Mouse (Mus musculus): ENCODE measurements at regions not wholly inside any gene's neighbourhood (a gene's known extent, or its start where the extent isn't known, plus 50 kb on each side); places are given as distances from the start of the nearest gene placed in this dataset.

DNA sequence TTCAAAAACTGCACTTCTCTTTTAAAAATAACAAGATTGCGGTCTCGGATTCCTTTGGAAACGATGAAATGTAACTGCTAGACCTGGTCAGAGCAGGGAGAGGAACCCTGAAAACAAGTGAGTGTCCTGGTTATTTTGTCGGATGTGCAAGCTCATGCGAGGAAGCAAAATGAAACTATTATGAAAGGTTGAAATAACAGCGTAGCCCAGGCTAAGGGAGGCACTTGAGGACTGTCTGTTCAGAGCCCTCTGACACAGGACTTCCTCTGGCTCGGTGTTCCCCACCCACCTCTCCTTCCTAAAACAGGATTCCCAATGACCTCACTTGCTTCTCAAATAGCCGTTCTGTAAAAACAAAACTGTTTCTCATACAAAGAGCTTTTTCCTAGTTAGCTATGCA, 51.3 kb upstream of the S1pr1 start:
- DNase-seq = no peak

DNA sequence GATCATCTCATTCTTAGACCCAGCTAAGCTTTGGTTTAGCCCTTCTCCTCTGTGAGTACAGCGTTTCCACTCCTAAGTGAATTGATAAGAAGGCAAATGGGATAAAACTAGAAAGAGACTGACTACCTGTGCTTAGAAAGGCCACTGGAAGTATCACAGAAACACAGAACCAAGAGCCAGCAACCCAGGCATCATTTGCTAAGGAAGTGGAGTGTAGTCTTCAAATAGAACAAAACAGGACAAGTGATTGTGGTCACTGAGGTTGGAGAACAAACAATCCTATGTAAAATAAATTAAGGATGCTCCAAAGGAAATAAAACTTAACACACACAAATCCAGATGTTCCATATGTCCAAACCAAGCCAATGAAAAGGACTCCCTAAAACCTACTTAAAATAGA, 53.4 kb upstream of the S1pr1 start:
- DNase-seq = no peak

DNA sequence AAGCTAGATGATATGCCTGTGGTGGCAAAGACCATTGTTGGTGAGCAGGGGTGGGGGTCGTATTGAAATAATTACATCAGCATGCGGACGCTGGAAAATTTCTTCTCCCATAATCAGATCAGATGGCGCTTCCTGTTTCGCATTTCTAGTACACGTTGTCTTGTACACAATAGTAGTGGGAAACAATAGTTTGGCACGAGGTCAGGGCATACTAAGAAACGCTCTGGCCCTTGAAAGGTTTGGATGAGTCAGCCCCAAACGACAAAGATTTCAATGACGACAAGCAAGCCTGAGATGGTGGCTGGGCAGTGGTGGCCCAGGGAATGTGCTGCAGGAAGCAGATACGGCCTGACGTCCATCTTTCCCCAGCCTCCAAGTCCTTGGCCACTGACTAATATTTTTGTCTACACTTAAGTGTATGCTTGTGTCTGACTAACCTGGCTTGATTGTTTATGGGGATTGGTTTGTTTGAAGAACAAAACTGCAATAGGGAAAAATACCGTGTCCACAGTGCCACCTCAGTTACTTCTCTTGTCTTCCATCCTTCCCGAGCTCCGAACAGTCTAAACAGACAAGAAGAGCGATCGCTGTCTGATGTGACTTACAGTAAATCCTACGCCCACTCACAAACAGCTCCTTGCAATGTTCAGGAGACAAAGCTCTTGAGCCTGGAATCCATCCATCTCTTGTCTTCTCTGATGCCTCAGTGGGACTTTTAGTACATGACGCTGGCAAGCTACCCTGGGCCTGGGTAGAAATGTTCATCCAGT, 54.1 kb upstream of the S1pr1 start:
- DNase-seq = no peak

DNA sequence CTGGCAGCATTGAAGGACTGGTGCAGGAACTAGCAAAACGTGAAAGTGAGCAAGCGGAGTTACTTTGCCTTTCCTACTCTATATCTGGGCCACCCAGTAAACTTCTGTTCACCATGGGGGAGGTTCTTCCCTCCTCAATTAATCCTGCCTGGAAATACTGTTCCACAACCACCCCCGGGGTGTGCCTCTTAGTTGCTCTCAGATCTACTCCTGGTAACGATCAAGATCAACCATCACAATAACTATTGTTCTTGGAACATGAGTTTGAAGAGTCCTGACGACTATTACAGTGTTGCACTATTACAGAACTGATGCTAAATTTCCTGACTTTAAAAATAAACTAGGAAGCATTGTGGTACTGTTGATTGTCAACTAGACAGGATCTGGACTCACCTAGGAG, 57.8 kb upstream of the S1pr1 start:
- no peak for DNase-seq

DNA sequence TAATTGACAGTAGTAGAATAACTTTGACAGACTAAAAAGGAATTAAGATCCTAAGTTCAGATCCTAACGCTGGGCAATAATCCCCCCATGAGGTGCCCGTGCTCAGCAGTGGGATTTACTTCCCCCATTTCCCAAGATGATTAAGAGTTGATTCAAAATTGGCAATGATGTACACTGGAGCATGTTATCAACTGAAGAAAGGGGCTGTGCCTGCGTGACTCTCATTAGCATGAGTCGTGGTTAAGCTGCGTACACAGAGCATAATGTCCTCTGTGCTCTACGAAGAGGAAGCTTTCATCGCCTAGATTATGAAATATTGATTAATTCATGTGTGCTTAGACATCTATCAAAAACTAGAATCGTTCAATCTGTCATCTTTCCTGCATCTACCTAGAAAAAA, 59.4 kb upstream of the S1pr1 start:
- no peak for DNase-seq

DNA sequence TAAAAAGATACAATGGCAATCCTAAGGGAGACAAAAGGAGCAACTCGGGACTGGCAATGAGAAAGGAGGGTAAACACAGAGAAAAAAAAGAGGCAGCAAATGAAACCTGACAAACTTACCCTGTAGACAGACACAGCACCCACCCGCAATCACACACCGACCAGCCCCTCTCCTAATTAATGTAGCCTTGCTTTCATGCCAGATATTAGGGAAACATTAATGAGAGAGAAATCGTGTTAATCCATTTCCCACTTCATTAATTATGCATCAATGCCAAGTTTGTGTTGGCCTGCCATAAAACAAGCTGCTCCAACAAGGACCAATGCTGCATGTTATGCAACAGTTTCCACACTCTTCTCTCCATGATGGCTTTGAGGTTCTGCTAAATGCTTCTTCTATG, 59.9 kb upstream of the S1pr1 start:
- no peak for DNase-seq

DNA sequence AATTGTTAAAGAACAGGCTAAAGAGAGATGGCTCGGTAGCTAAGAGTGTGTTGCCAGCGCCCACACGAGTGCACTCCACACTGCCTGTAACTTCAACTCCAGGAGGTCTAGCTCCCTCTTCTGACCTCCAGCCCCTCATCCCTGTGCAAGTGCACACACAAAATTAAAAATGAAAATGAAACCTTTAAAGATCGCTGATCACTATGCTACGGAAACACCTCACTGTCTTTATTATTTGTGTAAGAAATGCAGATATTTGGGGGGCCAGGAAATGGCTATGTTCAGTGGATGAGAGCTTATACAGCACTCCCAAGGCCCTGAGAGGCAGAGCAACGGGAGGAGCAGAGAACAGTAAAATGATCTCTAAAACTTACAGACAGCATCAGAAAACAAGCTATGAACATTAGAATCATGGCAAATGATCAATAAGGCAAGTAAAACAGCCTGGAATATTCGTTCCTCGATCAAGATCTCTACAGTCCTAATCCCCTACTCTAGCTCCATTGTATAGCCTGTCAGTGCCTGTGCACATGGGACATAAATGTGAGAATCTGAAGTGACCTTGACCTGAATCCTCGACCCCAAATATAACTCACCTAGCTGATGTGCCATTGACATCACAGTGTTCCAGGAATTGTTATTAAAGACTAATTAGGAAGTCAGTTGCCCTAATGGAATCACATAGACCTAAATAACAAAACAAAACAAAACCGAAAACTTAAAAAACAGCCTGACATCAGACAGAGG, 64.4 kb upstream of the S1pr1 start:
- DNase-seq = no peak

DNA sequence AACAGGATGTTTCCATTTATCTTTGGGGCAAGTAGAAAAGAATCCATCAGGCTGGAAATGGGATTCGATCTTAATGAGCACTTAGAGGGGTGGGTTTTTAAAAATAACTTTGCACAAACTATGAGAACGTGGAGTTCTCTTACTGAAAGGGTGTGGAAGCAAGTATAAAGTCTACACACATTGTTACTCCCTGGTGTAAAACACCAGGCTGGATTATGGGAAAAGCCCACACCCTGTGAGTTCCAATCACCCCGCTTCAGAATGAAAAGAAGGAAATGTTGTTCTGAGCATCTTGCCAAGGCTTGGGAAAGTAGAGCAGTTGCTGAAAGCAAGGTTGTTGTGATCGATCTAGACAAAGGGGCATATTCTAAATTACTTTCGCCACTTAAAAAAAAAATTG, 65.0 kb upstream of the S1pr1 start:
- no peak for DNase-seq

DNA sequence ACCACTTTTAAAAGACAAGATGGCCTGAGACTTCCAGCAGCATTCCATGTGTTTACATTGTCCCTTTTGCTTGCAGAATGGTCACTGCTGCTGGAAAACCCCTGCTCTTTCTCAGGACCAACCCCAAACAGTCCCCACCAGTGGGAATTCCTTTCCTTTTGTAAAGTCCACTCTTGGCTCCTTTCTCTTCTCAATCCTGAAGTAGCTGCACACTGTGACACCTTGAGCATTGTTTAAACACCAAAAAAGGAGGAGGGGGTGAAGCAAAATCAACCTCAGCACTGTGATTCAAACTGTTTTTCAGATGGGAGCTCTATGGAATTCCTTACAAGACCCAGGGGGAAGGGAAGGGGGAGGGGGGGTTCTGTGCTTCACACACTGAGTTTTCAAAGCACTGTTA, 67.9 kb upstream of the S1pr1 start:
- no peak for DNase-seq

DNA sequence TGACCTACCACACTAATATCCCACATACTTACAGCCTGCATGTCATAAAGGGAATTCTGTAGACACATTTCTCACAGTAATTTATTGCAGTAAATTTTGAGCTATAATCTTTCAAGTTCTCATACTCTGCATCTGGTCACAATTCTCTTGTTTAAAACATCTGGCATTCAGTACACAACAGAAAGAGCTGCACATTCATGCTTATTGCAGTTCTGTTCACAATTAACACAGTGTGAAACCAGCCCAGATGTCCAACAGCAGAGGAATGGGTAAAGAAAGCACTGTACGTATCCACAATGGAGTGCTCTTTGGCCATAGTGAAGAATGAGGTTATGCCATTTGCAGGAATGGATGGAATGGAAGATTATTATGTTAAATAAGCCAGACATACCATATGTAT, 72.5 kb upstream of the S1pr1 start:
- DNase-seq = no peak

DNA sequence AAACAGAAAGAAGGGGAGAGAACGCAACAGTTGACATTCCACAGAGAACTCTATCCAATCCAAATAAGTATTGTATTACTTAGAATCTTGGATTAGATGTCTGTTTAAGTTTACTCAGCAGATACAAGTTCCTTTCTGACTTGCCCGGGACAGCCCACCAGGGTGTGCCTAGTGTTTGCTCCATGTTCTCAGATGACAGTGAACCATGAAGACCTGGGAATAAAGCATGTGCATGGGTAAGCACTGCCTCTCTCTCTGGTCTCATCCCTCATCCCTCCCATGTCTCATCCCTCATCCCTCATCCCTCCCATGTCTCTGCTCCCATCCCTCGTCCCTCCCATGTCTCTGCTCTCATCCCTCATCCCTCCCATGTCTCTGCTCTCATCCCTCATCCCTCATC, 73.7 kb upstream of the S1pr1 start:
- DNase-seq = no peak

DNA sequence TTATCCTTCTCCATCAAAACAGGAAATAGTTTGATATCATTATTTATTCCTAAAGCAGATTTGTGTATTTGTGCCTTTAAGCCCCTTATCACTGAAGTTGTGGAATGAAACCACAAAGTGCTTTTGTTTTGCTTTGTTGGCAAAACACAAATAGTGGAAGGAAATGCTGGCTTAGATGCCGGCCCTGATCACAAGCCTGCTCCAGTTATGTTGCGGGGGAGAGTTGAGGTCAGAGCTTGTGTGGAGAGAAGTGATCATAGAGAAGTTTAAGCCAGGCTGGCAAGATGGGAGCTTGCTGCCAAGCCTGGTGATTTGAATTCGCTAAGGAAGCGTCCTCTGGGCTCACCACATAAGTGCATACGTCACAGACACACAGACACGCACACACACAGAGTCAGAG, 74.2 kb upstream of the S1pr1 start:
- DNase-seq = no peak

DNA sequence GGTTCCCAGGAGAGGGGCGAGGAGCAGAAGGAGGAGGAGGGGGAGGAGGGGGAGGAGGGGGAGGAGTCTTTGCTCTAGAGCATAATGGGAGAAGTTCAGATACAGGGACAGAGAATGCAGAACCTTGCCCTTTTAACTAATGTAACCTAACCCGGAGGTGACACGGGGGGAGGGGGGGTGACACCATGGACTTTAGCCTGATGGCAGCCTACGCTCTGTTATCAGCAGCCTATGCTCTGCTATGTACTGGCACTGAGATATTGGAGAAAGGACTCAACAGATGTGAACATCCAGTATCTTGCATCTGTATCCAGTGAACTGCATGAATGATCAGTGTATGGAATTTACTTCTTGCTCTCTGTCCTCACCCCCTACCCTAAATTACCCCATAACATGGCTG, 77.7 kb upstream of the S1pr1 start:
- DNase-seq = no peak

DNA sequence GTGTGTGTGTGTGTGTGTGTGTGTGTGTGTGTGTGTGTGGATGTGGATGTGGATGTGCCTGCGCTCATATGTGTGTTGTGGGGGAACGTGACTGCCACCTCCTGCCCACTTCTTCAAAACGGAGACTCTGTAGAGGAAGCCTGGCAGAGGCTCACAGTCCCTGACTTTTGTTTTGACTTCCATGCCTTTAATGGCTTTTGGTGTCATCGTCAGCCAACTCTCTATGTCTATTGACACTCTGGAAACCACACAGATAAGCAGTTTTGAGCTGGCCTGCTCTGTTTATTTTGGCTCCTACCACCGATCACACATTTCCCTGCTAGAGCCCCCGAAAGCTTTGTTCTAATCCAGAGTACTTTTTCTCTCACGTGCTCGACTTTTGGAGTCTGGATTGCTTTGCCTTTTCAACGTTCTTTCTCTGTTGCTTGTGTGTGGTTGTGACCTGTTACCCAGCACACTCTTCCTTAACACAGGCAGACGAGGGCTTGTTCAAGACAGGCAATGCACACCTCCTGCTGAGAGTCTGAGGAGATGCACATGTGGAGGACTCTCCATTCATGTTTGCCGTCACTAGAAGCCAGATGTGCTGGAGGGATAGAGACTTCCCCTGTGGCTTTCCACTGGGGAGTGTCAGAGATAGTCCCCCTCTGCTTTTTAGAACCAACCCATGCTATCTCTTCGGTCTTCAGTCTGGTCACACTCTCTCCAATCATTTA, 78.6 kb upstream of the S1pr1 start:
- DNase-seq = no peak

DNA sequence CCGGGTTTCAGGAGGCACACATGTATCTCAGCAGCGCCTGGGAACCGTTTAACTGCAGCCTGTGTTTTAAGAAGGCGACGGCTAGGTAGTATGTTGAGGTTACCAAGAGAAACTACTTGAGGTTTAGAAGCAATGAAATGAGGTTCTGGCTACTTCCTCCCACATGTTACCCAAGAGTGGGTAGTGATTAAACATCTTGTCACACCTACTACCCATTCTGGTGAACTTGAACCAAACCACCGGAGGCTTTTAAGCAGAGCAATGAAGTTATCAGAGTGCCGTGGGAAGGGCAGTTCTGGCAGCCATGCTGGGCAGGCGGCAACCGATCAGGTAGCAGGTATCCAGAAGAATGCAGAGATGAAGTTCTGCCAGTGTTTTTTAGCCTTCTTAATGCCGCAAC, 84.5 kb upstream of the S1pr1 start:
- DNase-seq = no peak

DNA sequence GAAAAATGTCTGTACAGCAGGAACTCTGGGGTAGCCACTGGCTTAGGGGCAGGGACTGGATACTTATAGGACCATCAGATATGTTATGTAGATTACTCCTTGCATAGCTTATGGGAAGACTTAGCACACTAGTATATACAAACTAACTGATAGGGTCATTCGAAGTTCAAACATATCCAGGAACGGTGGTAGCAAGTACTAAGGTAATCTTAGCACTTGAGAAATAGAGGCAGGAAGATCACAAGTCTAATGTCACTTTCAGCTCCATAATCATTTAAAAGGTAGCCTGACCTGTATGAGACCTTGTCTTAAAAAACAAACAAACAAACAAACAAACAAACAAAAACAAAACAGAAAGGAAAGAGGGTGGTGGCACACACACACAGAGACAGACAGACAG, 85.1 kb upstream of the S1pr1 start:
- no peak for DNase-seq

DNA sequence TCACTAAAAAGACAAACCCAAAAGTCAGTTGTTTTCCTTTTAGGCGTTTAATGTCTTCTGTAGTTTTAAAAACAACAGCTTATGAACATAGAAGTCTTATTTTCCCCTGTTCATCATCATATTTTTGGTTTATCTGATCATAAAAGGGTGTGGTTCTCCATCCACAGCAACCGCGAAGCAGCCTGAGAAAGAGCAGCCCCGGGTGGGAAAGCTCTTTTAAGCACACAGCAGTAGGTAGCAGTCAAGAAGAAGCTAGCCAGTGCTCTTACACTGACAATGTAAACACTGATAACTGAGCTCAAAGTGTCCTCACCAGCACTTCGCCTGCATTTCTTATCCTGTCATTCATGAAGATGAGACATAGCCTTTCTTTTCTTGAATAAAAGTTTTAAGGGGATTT, 86.0 kb upstream of the S1pr1 start:
- no peak for DNase-seq

DNA sequence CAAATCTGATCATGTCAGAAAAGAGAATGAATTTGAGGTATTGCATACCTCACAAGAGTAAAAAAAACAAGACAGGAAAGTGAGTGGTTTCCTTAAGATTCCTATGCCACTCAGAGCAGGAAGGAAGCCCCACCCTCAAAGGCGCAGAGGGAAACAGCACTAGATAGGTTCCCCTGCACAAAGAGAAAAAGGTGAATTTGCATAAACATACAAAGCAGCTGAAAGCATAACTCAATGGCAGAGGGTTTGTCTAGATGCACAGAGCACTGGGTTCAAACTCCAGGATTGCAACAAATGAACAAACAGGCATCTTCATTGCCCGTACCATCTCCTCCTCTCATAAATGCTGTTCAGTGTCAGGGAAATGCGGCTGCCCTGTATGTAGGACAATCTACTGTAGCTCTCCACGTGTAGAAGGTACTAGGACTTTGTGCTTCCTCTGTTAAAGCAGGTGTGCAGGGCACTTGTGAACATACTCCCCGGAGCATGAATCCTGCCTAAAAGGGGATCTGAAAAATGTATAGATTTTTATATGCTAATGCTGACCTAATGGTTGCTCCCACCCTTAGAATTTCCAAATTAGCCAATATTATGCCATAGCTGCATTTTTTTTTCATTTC, 85.9 kb upstream of the Dph5 start:
- no peak for DNase-seq

DNA sequence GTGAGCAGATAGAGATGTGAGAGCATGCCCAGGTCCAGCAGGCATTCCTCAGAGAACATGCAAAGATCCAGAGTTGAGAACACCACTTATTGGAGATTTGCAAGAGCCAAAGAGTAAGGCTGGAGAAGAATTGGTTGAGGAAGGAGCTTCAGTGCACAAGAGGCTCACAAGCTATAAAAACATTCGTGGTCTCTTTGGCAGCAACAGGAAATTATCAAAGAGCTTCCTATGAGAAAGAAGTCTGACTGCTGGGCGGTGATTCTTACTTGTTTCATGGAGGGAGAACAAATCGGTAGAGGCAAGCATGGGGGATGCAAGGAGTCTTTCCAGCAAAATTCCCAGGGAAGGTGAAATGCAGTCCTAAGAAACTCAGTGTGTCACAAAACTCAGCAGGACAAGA, 83.0 kb upstream of the Dph5 start:
- DNase-seq = no peak

DNA sequence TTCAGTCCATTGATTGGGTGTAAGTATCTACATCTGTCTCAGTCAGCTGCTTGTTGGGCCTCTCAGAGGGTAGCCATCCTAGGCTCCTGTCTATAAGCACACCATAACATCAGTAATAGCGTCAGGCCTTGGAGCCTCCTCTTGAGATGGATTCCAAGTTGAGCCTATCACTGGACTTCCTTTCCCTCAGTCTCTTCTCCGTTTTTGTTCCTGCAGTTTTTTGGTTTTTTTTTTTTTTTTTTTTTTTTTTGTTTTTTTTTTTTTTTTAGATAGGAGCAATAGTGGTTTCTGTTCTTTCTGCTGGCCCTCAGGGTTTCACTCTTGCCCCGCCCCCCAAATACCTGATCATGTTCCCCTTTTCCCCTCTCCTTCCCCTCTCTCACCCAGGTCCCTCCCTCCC, 80.6 kb upstream of the Dph5 start:
- DNase-seq = no peak

DNA sequence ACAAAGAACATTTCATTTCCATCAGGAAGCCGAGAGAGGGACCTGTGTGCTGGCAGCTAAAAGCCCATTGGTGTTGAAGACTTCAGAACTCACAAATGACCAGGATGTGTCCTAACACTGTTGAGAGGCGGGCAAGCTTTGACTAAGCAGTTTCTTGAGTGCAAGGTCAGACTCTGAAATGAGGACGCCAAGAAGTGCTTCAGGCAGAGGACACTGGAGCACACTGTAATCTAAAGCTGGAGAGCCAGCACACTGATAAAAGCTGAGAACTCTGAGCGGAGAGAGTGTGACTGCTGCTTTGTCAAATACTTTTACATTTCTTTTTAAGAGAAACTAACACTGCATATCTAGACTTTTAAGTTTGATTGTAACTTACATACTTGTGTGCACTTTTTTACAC, 72.5 kb upstream of the Dph5 start:
- no peak for DNase-seq

DNA sequence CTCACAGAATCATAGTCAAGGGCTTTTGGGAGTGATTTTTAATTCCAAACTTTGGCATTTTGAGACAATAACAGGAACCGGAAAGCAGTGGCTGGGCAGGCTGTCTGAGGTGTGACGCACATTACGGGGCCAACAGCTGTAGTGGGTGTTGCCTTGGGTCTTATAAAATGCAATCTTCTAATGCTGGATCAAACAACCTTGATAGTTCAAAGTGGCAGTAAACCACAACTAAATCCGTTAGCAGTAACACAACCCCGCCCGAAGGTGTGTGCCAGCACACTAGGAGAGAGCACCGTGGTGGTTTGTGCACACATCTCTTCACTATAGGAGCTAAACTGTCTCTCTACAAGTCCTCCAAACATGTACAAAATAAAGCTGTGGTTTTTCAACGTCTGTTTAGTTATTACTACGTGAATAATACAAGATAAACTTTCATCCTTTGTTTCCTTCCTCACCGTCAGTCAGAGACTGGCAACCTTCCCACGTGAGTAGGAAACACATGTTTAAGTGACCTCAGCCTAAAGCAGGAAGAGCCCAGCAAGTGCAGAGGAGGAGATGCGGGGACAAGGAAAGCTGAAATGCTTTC, 72.0 kb upstream of the Dph5 start:
- DNase-seq = peak; percentile 35 to 66

Measured in thymus, adult 18-20 months (tissue).